Mouse (Mus musculus) hindbrain, embryonic 12.5 days (tissue): ENCODE results near the gene Cpa3. TPM values are rescaled to one million over a fixed set of nuclear protein-coding genes. Genes with fewer than 3 reads are reported as not detected.

Experiments used
- ATAC-seq: fragments of 200-750 bp; cut with Nextera tagmentation; 2 replicates; pipeline ENCODE4 v1.8.0; 2017; ENCODE audit warnings: moderate TSS enrichment; ENCODE audit not compliant: low FRiP score
- H3K27ac ChIP-seq: fragments of 300-500 bp; sonication (generic); 2 replicates; pipeline ENCODE4 v1.5.1; 2016; ENCODE audit warnings: mild to moderate bottlenecking
- H3K27me3 ChIP-seq: fragments of 300-500 bp; sonication (generic); 2 replicates; pipeline ENCODE4 v1.6.1; 2016; ENCODE audit warnings: mild to moderate bottlenecking
- H3K36me3 ChIP-seq: fragments of 300-500 bp; sonication (generic); 2 replicates; pipeline ENCODE4 v1.6.1; 2016; ENCODE audit warnings: mild to moderate bottlenecking
- H3K4me1 ChIP-seq: fragments of 300-500 bp; sonication (generic); 2 replicates; pipeline ENCODE4 v1.6.1; 2016
- H3K4me2 ChIP-seq: fragments of 300-500 bp; sonication (generic); replicated peaks from 2 replicates; pipeline ENCODE4 v1.6.1; 2016; ENCODE audit warnings: mild to moderate bottlenecking
- H3K4me3 ChIP-seq: fragments of 300-500 bp; sonication (generic); 2 replicates; pipeline ENCODE4 v1.5.1; 2016; ENCODE audit warnings: mild to moderate bottlenecking
- H3K9ac ChIP-seq: fragments of 300-500 bp; sonication (generic); 2 replicates; pipeline ENCODE4 v1.6.1; 2016; ENCODE audit warnings: mild to moderate bottlenecking, moderate library complexity
- H3K9me3 ChIP-seq: fragments of 300-500 bp; sonication (generic); replicated peaks from 2 replicates; pipeline ENCODE4 v1.6.1; 2016; ENCODE audit warnings: mild to moderate bottlenecking
- WGBS: fragments of 180-500 bp; shearing (Covaris S2); methylation state at CpG from one replicate; pipeline ENCODE4 v1.1.7; 2016; 5-methylcytosine and 5-hydroxymethylcytosine counted together
- microRNA-seq: library from miRNA; unstranded; fragments of <30 nt; microRNA quantifications from one replicate; pipeline ENCODE4, GENCODE M21; 2017
- polyA plus RNA-seq: library from polyadenylated mRNA; unstranded; fragments of >200 nt; fragmentation: Nextera tagmentation; extraction: Ambion mirVana; gene quantifications from 2 replicates; pipeline ENCODE4 v1.2.1, GENCODE M21; 2016

Gene Cpa3
- polyA plus RNA-seq, 1 experiment from 2014 or later, result 0.81 TPM

- Histone ChIP-seq H3K4me1 (no peaks in the 10 kb centered on the region), H3K27me3 (no peaks in the 10 kb centered on the region), H3K36me3 (no peaks in the 10 kb centered on the region), H3K9me3 (no peaks in the 10 kb centered on the region), H3K27ac (no peak overlapping the region), H3K9ac (no peak overlapping the region), H3K4me2 (no peak overlapping the region), H3K4me3 (no peak overlapping the region)
- 70% methylated on average over 3 of the region's 3 CpGs for WGBS
- ATAC-seq, result no peak
Observed at GRCm38 (mm10) chr3:20222136-20222535, 19.8 kb downstream of the Cpa3 start.

DNA sequence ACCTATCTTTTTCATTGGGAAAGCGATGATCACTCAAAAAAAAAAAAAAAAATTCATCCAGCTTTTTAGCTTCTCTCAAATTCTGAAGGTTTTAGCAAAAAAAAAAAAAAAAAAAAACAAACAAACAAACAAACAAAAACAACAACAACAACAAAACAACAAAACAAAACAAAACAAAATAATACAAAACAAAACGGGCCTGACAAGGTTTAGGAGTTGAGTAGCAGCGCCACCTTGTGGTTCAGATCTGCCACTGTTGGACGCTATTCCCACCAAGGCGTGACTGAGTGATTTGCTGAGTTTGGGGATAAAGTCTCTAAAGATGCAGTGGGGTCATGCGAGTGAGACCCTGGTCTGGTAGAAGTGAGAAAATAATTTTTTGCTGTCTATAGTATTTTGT, 43.1 kb downstream of the Cpa3 start:
- Histone ChIP-seq H3K27ac (no peak overlapping the region), H3K36me3 (no peaks in the 10 kb centered on the region), H3K9ac (no peak overlapping the region), H3K4me1 (no peaks in the 10 kb centered on the region), H3K9me3 (no peaks in the 10 kb centered on the region), H3K27me3 (no peaks in the 10 kb centered on the region), H3K4me2 (no peak overlapping the region), H3K4me3 (no peak overlapping the region)
- no peak for ATAC-seq
- WGBS, result 31% methylated on average over 6 of the region's 6 CpGs

DNA sequence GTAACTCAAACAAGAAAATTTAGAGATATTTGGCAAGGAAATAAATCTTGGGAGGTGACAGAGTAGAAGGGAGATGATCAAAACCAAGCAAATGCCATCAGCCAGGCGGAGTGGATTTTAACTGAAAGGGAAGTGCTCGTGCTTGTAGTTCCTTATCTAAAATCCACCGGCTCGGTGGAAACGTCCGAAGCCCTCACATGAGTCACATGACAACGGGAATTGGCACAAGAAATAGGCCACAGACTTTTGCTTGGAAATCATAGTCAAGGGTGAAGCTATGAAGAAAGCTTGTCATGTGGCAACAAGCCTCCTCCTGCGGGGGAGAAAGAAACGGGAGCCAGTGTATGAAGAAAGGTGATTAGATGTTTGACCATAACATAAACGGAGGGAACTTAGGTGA, 44.1 kb downstream of the Cpa3 start:
- Histone ChIP-seq H3K36me3 (no peaks in the 10 kb centered on the region), H3K4me2 (no peak overlapping the region), H3K9ac (no peak overlapping the region), H3K27me3 (no peaks in the 10 kb centered on the region), H3K4me1 (no peaks in the 10 kb centered on the region), H3K27ac (no peak overlapping the region), H3K9me3 (no peaks in the 10 kb centered on the region), H3K4me3 (no peak overlapping the region)
- WGBS, result 93% methylated on average over 10 of the region's 10 CpGs
- no peak for ATAC-seq

DNA sequence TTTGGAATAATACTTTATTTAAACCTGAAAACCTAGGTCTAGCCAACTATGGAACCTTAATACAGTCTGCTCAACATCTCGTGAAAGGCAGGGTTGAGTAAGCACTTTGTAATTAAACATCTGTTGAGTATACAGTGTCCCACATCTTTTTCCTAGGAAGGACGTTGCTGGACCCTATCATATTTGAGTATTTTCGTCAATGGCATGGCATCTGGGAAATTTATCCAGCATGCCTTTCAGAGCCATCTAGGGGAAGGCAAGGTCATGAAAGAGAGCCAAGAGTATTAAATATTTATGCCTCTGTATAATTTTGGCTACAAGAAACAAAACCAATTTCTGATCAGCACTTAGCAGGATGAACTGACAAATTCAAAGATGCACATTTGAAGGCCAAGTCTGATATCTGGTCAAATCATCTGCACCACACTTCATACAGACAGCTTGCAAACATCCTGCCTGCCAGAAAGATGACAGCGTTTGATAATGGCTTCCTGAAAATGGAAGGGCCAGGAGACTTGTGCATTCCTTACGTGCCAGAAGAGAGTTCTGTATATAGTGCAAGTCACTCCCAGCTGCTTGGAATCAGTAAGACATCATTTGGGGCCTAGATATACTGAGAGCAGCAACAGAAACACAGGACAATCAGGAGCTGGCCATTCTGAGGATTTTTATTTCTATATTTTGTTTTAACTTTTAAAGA, 52.9 kb downstream of the Cpa3 start:
- Histone ChIP-seq H3K36me3 (no peaks in the 10 kb centered on the region), H3K9ac (no peak overlapping the region), H3K4me2 (no peak overlapping the region), H3K4me3 (no peak overlapping the region), H3K27ac (no peak overlapping the region), H3K4me1 (no peaks in the 10 kb centered on the region), H3K27me3 (no peaks in the 10 kb centered on the region), H3K9me3 (no peaks in the 10 kb centered on the region)
- no peak for ATAC-seq
- WGBS, result 80% methylated on average over 5 of the region's 5 CpGs

GRCm38 (mm10) chr3:20172394-20172793, 69.6 kb downstream of the Cpa3 start:
- Histone ChIP-seq H3K27me3 (no peaks in the 10 kb centered on the region), H3K9ac (no peak overlapping the region), H3K27ac (no peak overlapping the region), H3K36me3 (no peaks in the 10 kb centered on the region), H3K9me3 (no peaks in the 10 kb centered on the region), H3K4me1 (no peaks in the 10 kb centered on the region), H3K4me2 (no peak overlapping the region), H3K4me3 (no peak overlapping the region)
- no peak for ATAC-seq
- WGBS, result 91% methylated on average over 6 of the region's 6 CpGs

DNA sequence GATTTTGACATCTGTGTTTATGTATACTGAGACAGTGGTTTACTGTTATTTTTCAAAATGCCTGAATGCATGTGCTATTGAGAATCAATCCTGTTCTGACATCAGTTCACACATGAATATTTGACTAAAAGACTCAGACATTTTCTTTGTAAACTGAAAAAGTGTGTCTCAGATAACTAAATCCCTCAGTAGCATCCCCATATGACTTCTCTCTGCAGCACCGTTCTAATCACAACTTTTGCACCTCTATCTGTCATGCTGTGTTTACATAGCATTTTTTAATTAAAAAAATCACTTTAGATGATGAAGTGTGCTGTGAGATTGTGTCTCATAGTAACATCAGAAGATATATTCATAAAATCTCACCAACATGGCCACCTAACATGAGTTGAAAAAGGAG, 74.5 kb downstream of the Cpa3 start:
- H3K4me1 ChIP-seq, result no peaks in the 10 kb centered on the region
- WGBS, result 85% methylated on average over 1 of the region's 1 CpGs
- H3K4me3 ChIP-seq, result no peak overlapping the region
- no peak overlapping the region for H3K4me2 ChIP-seq
- no peak for ATAC-seq
- H3K9me3 ChIP-seq, result no peaks in the 10 kb centered on the region; the same call in 1 of the 2 replicates
- H3K36me3 ChIP-seq, result no peaks in the 10 kb centered on the region
- no peaks in the 10 kb centered on the region for H3K27me3 ChIP-seq
- H3K27ac ChIP-seq, result no peak overlapping the region
- no peak overlapping the region for H3K9ac ChIP-seq

Small RNA genes lying within 50 kb of the gene (microRNA-seq; reads per million reads assigned to microRNA genes)
- not detected for gene Mir7007

Other genes starting within 250 kb of the Cpa3 start
- gene Hps3, start 206.9 kb downstream of the Cpa3 start, polyA plus RNA-seq, result 13.6 and 14.0 TPM in 2 replicates
- gene Hltf, start 184.4 kb downstream of the Cpa3 start, polyA plus RNA-seq, result 22.4 and 24.4 TPM in 2 replicates
- gene Gyg, start 86.9 kb downstream of the Cpa3 start, polyA plus RNA-seq, result 26.4 and 27.7 TPM in 2 replicates
- 0.14 and 0.17 TPM in 2 replicates for gene Cpb1, start 33.6 kb upstream of the Cpa3 start, polyA plus RNA-seq
- gene Agtr1b, start 125.0 kb upstream of the Cpa3 start, polyA plus RNA-seq, result not detected in 2 replicates